Mouse (Mus musculus) heart, adult 8-10 months (tissue): ENCODE results near the gene Tecpr2. TPM values are rescaled to one million over a fixed set of nuclear protein-coding genes. Genes with fewer than 3 reads are reported as not detected.

Experiments used
- DNase-seq: peaks from one replicate; pipeline ENCODE4 v3.0.0; 2022; ENCODE audit warnings: low spot score
- total RNA-seq, 4 experiments: library from RNA; stranded (reverse); gene quantifications; 2 replicates each; pipeline ENCODE4 v1.2.4; 2022

Gene Tecpr2
- total RNA-seq, 4 experiments from 2014 or later: 4.9 to 5.8 (median 5.3) TPM

GRCm38 (mm10) chr12:110948082-110948909 is 59.2 kb downstream of the Tecpr2 start:
- no peak for DNase-seq

- peak; percentile 24 for DNase-seq
Measured at GRCm38 (mm10) chr12:110948910-110949201, 59.8 kb downstream of the Tecpr2 start.

DNA sequence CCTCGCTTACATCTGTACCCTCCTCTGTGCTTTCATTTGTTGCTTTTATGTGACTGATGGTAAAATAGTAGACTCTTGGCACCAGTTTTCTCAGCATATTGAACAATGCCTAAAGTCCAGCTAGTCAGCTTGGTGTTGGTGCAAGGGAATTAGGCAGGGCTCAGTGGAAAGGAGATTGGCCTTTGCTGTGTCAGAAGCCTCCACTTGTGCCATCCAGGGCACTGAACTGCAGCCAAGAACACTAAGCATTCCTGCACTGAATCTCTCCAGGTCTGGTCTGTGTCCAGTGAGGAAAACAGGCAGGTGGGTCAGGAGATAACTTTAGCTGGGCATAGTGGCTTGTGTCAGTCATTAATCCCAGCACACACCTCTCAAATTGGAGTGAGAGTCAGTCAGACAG is 60.3 kb downstream of the Tecpr2 start:
- DNase-seq: peak; percentile 38

DNA sequence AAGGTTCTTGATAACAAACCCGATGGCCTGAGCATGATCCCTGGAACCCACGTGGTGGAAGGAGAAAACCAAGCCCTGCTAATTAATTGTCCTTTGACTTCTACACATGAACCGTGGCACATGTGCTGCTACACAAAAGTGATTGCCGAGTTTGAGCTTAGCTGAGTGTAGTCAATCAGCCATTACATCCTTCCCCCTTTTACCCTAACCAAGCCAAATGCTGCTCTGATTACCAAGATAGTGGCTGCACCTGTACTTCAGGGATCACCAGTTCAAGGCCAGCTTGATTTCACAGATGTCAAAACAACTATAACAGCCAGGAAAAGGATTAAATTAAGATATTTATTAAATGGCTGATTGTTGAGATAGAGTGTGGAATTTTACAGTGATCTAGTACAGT is 61.1 kb downstream of the Tecpr2 start:
- DNase-seq: no peak

- no peak for DNase-seq
Measured at GRCm38 (mm10) chr12:110951236-110951635, 62.2 kb downstream of the Tecpr2 start.

GRCm38 (mm10) chr12:110952628-110953385 is 63.7 kb downstream of the Tecpr2 start:
- DNase-seq: no peak

DNA sequence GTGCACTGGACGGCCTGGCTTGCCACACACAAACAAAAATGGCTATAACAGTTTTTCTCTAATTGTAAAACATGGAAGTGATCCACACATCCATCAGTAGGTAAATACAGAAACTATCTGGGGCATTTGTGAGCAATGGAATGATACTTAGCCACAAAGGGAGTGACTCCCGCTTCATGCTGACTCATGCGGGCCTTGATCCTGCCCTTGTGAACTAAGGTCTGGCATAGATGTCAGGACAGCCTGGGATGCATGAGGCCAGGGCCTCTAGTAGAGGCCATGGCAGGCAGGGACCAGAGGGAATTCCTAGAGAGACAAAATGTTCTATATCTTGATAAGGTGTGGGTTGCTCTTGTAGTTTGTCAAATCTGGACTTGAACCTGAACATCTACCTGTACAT is 64.4 kb downstream of the Tecpr2 start:
- no peak for DNase-seq

- no peak for DNase-seq
Measured at GRCm38 (mm10) chr12:110953900-110954299, 64.8 kb downstream of the Tecpr2 start.

DNA sequence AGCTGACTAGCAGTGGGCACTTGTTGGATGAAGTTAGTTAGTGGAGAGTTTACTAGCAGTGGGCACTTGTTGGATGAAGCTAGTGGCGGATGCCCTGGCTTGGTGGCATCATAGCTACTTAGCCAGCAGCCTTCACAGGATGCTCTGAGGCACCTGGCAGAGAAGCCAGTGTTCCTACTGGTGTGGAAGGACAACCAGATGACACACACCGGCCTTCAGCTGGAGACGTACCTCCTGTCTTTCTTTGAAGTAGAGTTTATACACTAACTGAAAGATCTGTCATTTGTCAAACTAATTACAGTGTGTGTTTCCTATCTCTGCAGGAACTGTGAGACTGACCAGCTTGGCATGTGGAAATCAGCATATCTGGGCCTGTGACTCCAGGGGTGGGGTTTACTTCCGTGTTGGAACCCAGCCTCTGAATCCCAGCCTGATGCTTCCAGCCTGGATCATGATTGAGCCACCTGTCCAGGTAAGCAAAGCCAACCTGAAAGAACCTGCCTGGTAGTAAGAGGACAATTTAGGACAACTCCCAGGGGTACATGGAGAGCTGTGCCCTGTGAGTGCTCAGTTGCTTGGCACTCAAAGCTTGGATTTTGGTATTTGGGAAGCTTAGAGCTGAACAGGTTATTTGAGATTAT is 65.4 kb downstream of the Tecpr2 start:
- no peak for DNase-seq

- DNase-seq: no peak
Measured at GRCm38 (mm10) chr12:110961973-110962372, 72.9 kb downstream of the Tecpr2 start.

GRCm38 (mm10) chr12:110965500-110965899 is 76.4 kb downstream of the Tecpr2 start:
- DNase-seq: no peak

DNA sequence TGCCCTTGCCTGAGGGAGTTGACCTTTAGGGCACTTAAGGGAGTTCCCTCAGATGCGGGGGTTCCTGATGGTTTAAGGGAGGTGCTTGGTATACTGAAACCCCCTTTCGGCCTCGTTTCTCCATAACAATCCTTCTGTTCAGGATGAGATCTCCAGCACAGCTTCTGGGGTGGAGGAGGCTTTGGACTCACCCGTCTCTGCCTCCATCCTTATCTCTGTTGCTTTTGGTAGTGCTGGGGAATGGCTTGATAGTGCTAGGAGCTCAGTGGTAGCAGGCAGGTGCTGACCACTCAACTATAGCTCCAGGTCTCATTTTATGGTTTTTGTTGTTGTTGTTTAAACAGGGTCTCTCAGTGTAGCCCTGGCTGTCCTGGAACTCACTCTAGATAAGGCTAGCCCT is 77.0 kb downstream of the Tecpr2 start:
- DNase-seq: no peak

DNA sequence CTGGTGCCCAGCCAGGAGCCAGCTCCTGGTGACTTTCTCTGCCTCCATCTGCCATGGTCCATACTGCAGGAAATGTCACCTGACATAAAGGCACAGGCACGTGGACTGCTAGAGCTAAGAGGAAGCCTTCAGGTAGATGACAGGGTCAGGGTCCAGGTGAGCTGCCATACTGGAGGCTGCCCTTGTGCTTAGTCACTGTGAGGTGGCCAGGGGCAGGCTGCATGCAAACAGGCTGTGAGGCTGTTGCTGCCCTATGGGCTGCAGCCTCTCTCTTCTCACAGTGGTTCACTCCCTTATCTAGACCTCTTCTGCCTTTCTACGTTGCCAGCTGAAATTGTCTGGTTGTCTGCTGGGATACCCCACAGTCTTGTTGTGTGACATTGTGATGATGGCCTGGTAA is 78.1 kb downstream of the Tecpr2 start:
- DNase-seq: no peak

DNA sequence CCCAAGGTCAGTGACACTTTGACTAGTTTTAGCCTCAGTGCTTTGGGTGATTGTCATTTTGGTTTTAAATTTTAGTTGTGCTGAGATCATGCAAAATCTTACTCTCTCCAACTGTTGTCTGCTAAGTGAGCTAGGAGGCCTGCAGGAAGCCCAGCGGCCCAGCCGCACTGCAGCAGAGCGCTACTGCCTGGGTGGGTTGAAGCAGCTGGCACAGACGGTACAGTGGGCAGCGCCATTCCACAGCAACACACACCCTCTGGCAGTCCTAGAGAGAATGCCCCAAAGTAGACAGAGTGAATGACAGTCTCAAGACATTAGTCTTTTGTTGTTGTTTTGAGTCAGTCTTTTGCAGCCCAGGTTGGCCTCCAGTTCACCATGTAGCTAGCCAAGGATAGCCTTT is 81.3 kb downstream of the Tecpr2 start:
- no peak for DNase-seq

DNA sequence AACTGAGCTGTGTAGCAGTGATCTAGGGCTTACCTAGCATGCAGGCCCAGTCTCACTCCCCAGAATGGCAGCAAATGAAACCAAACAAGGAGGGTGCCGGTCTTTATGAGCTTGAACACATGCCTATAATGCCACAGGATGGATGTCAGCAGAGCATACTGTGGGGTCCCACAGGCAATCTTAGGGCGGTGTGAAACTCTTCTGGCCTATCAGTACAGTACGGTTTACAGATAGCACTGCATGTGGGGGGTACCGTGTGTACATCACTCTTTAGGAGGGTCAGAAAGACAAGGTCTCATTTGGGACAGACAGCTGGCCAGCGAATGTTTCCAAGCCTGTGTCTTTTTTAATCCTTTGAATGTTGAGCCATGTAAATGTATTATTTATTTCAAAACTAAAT is 82.9 kb downstream of the Tecpr2 start:
- DNase-seq: no peak

GRCm38 (mm10) chr12:110973829-110974228 is 84.8 kb downstream of the Tecpr2 start:
- no peak for DNase-seq

DNA sequence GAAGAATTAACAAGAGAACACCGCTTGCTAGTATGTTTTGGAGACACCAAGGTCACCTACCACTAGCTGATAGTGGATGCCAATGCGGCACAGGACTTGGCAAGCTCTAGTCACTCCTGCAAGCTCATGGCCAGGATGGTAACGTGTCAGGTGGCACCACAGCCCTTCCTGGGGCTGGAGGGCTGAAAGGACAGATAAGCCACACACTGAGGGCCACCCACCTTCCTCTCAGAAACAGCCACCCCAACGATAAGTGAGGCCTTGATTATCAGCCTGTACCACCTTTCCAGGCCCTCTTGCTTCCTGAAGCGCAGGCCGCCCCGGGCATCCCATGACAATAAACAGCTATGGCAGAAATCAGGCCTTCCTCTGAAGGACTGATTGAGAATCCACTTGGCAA is 85.2 kb downstream of the Tecpr2 start:
- peak; percentile 58 for DNase-seq

- no peak for DNase-seq
Measured at GRCm38 (mm10) chr12:110974726-110975125, 85.7 kb downstream of the Tecpr2 start.

DNA sequence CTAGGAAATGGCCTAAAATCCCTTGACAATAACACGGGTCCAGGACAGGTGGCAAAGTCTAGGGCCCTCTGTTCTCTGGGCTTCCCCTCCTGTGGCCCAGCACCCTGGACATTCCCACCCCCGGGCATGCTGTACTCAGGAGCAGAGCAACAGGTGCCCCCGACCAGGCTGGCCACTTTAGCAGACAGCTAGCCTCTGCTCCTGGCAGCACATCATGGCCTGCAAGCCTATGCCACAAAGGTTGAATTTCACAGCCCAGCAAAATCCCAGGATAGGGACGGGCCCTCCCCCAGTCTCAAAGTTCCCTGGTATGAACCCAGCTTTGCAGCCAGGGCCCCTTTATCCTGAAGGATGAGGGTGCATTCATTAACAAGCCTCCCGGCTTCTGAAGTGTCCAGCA is 86.3 kb downstream of the Tecpr2 start:
- no peak for DNase-seq

DNA sequence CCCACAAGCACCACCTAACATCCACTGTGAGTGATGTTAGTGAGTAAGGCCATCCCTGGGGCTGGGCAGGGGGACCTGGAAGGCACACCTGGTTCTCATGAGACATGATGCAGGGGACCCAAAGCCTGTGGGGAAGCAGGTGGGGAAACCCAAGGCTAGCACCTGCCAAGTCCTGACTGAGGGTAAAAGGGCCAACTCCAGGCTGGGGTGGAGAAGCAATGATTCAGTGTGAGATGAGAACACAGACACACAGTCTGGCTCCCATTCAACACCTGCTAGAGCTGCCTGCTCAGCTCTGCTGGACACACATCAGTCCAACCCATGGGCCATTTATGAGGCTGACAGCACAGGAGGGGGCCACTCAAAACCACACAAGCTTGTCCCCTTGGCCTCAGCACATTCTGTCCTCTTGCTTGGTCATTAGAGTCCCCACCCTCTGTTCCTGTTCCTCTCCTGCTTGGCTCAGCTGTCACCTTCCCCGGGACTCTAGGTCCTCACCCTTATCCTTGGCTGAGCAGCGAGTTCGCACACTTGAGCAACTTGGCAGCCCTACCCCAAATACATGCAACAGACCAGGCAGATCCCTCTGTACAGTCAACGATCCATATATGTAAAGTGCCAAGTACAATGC is 86.9 kb downstream of the Tecpr2 start:
- DNase-seq: peak; percentile 57

GRCm38 (mm10) chr12:110976589-110977344 is 87.7 kb downstream of the Tecpr2 start:
- DNase-seq: no peak

GRCm38 (mm10) chr12:110977345-110977733 is 88.3 kb downstream of the Tecpr2 start:
- DNase-seq: no peak
